Mouse (Mus musculus) liver, embryonic 15.5 days (tissue): Measurements from ENCODE around the gene Vmn1r55. TPM values are rescaled to one million over a fixed set of nuclear protein-coding genes. Genes with fewer than 3 reads are reported as not detected.
"Not testable (repeated sequence)": the region's sequence is repeated elsewhere in the genome, so short reads cannot be mapped to it uniquely, and the experiment has no call there.

ENCODE experiments used
- ATAC-seq: fragments of 200-750 bp; cut with Nextera tagmentation; 2 replicates; pipeline ENCODE4 v1.8.0; 2017; ENCODE audit warnings: moderate number of reproducible peaks, mild to moderate bottlenecking, moderate library complexity; ENCODE audit not compliant: insufficient read depth
- H3K27ac ChIP-seq: fragments of 300-500 bp; sonication (generic); replicated peaks from 2 replicates; pipeline ENCODE4 v1.5.1; 2015; ENCODE audit warnings: mild to moderate bottlenecking, inconsistent platforms
- H3K27me3 ChIP-seq: fragments of 300-500 bp; sonication (generic); 2 replicates; pipeline ENCODE4 v1.6.1; 2015; ENCODE audit warnings: mild to moderate bottlenecking, inconsistent platforms
- H3K36me3 ChIP-seq: fragments of 300-500 bp; sonication (generic); replicated peaks from 2 replicates; pipeline ENCODE4 v1.6.1; 2015; ENCODE audit warnings: moderate library complexity, mild to moderate bottlenecking, inconsistent platforms
- H3K4me1 ChIP-seq: fragments of 300-500 bp; sonication (generic); replicated peaks from 2 replicates; pipeline ENCODE4 v1.6.1; 2015; ENCODE audit warnings: inconsistent platforms
- H3K4me2 ChIP-seq: fragments of 300-500 bp; sonication (generic); 2 replicates; pipeline ENCODE4 v1.6.1; 2015; ENCODE audit warnings: moderate library complexity, mild to moderate bottlenecking, inconsistent platforms
- H3K4me3 ChIP-seq: fragments of 300-500 bp; sonication (generic); replicated peaks from 2 replicates; pipeline ENCODE4 v1.5.1; 2015; ENCODE audit warnings: mild to moderate bottlenecking, inconsistent platforms
- H3K9ac ChIP-seq: fragments of 300-500 bp; sonication (generic); 2 replicates; pipeline ENCODE4 v1.6.1; 2015; ENCODE audit warnings: moderate library complexity, mild to moderate bottlenecking, inconsistent platforms
- H3K9me3 ChIP-seq: fragments of 300-500 bp; sonication (generic); replicated peaks from 2 replicates; pipeline ENCODE4 v1.6.1; 2016; ENCODE audit warnings: inconsistent platforms
- WGBS: fragments of 180-500 bp; shearing (Covaris S2); methylation state at CpG from one replicate; pipeline ENCODE4 v1.1.7; 2015; ENCODE audit warnings: mixed read lengths; ENCODE audit not compliant: insufficient replicate concordance; 5-methylcytosine and 5-hydroxymethylcytosine counted together
- microRNA-seq: library from miRNA; unstranded; fragments of <30 nt; microRNA quantifications from one replicate; pipeline ENCODE4, GENCODE M21; 2016
- polyA plus RNA-seq: library from polyadenylated mRNA; unstranded; fragments of >200 nt; fragmentation: Nextera tagmentation; extraction: Ambion mirVana; gene quantifications from 2 replicates; pipeline ENCODE4 v1.2.1, GENCODE M21; 2015

Vmn1r55 gene
- polyA plus RNA-seq, 1 experiment from 2014 or later = not detected

DNA sequence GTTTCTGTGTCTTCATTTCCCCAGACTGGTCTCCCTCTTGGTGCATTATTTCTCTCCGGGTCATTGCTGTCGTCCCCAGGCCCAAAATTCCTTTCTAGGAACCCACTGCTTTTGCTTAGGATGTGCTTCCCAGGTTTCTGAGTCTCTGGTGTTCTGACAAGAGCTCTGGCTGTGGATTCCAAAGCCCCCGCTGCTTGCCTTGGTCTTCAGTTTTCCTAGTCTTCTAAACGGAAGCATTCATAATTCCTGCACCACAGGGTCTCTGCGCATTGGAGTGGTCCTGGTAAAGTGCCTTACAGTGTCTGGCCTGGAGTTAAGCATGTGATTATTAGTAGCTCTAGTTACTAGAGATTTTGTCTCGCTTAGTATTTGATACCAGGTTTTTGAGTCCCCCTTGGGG is 68.7 kb downstream of the Vmn1r55 start:
- Histone ChIP-seq H3K27ac (peak overlapping the region; percentile 93), H3K9me3 (no peaks in the 10 kb centered on the region), H3K4me2 (peak overlapping the region; percentile 86), H3K4me3 (peak overlapping the region; percentile 95), H3K27me3 (no peaks in the 10 kb centered on the region), H3K4me1 (peaks cover 79% of the 10 kb centered on the region), H3K9ac (peak overlapping the region; percentile 98), H3K36me3 (peaks cover 71% of the 10 kb centered on the region)
- 5% methylated on average over 6 of the region's 6 CpGs for WGBS
- no peak for ATAC-seq

DNA sequence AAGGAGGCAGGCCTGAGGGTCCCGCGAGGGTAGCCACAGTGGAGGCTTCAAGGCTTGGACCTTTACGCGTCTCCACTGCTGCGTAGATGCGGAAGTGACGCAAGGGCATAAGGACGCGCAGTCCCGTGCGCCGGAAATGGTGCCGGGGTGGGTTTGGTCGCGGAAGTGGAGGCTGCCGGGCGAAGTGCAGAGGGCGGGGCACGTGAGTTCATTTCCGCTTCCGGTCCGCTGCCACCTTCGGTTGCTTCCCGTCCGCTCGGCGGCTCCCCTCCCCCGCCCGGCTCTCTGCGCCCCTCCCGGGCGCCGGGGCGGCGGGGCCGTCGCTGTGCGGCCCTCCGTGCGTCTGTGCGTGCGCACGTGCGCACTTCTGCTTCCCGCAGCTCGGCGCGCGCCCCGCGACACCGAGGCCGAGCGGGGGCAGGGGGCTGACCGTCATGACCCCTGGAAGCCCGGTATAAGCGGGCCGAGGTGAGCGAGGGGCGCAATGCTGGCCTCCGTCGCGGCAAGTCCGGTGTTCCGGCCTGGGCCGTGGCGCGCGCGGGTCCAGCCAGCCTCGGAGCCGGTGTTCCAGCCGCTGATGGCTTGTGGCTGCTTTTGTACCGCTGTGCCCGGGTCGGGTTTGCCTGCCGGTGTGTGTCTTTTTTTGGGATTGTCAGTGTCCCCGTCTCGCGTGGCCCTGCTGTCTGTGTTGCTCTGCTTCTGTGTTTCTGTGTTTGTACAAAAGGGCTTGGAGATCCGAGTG is 69.3 kb downstream of the Vmn1r55 start, which contains the start of gene Epn1:
Epn1 (plus strand) TSS at position 226 of the 742 bp plus-strand sequence.
- Histone ChIP-seq H3K9ac (peak within 1 kb of the TSS; percentile 98), H3K4me1 (peaks cover 78% of the 10 kb centered on the region), H3K36me3 (peaks cover 70% of the 10 kb centered on the region), H3K4me3 (peak within 1 kb of the TSS; percentile 95), H3K27ac (peak within 1 kb of the TSS; percentile 93), H3K9me3 (no peaks in the 10 kb centered on the region), H3K27me3 (no peaks in the 10 kb centered on the region), H3K4me2 (peak within 1 kb of the TSS; percentile 86)
- ATAC-seq = peak; percentile 86
- under 1% methylated on average over 81 of the region's 81 CpGs for WGBS

DNA sequence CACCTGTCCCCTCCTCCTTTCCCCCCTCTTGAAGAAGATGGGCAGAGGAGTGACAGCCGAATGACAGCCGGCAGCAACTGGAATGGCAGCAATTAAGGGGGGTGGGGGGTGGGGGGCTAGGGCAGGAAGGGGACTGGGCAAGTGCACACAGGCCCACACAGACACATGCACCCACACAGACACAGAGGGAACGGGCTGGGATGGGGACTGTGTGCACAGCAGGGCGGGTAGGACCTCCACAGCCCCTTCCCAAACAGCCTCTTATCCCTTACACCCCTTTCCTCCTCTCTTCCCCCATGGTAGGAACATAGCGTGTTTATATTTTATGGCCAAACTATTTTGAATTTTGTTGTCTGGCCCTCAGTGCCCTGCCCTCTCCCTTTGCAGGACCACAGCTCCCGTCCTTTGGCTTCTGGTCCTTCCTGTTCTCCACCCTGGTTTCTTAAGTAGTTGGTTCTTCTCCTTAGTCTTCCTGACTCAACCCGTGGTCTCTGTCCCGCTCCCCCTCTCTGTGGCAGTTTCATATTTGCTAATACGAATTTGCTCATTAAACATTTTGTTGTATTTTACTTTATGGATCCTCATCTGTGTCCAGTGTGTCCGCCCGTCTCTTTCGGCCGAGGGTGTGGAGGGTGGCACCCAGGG is 70.0 kb downstream of the Vmn1r55 start:
- ATAC-seq = not testable (repeated sequence)

More for the DNA sequence above, 70.0 kb downstream of the Vmn1r55 start:
- peak overlapping the region; percentile 86 for H3K4me2 ChIP-seq
- peaks cover 78% of the 10 kb centered on the region for H3K4me1 ChIP-seq
- H3K27ac ChIP-seq = peak overlapping the region; percentile 93
- WGBS = 39% methylated on average over 11 of the region's 13 CpGs
- H3K9ac ChIP-seq, H3K9me3 ChIP-seq, H3K27me3 ChIP-seq: not testable (repeated sequence)
- peak overlapping the region; percentile 95 for H3K4me3 ChIP-seq
- peaks cover 70% of the 10 kb centered on the region for H3K36me3 ChIP-seq

Small RNA genes lying within 50 kb of the gene (microRNA-seq; reads per million reads assigned to microRNA genes)
- gene Gm26217 = not detected

Other genes starting within 250 kb of the Vmn1r55 start
- not detected in 2 replicates for gene Gm36210, start 243.2 kb downstream of the Vmn1r55 start, polyA plus RNA-seq
- gene Zfp628, start 234.5 kb downstream of the Vmn1r55 start, polyA plus RNA-seq = 1.7 TPM in 2 replicates
- 0.23 and 0.45 TPM in 2 replicates for gene Nat14, start 227.6 kb downstream of the Vmn1r55 start, polyA plus RNA-seq
- gene Ssc5d, start 223.9 kb downstream of the Vmn1r55 start, polyA plus RNA-seq = 0.15 TPM in 2 replicates
- 0.07 TPM in 1 of 2 replicates, not detected in the other for gene Sbk2, start 185.3 kb downstream of the Vmn1r55 start, polyA plus RNA-seq
- gene Sbk3, start 178.5 kb downstream of the Vmn1r55 start, polyA plus RNA-seq = not detected in 2 replicates
- gene Zfp579, start 153.5 kb downstream of the Vmn1r55 start, polyA plus RNA-seq = 3.3 and 4.6 TPM in 2 replicates
- 9.3 and 10.0 TPM in 2 replicates for gene Zfp524, start 135.3 kb downstream of the Vmn1r55 start, polyA plus RNA-seq
- 15.6 and 17.9 TPM in 2 replicates for gene Fiz1, start 135.0 kb downstream of the Vmn1r55 start, polyA plus RNA-seq
- 0.53 and 1.2 TPM in 2 replicates for gene Gm44973, start 134.2 kb downstream of the Vmn1r55 start, polyA plus RNA-seq
- 1.3 and 1.5 TPM in 2 replicates for gene Zfp865, start 129.3 kb downstream of the Vmn1r55 start, polyA plus RNA-seq
- gene Ccdc106, start 129.1 kb downstream of the Vmn1r55 start, polyA plus RNA-seq = 0.28 and 0.40 TPM in 2 replicates
- not detected in 2 replicates for gene 4632433K11Rik, start 115.6 kb downstream of the Vmn1r55 start, polyA plus RNA-seq
- 1.2 and 1.4 TPM in 2 replicates for gene Zfp784, start 111.2 kb downstream of the Vmn1r55 start, polyA plus RNA-seq
- gene Zfp580, start 98.1 kb downstream of the Vmn1r55 start, polyA plus RNA-seq = 1.7 and 2.0 TPM in 2 replicates
- 59.4 and 60.8 TPM in 2 replicates for gene U2af2, start 87.5 kb downstream of the Vmn1r55 start, polyA plus RNA-seq
- 49.2 and 54.5 TPM in 2 replicates for gene Epn1, start 69.4 kb downstream of the Vmn1r55 start, polyA plus RNA-seq
- gene Rfpl4, start 32.7 kb downstream of the Vmn1r55 start, polyA plus RNA-seq = not detected in 2 replicates
- 0.18 and 0.21 TPM in 2 replicates for gene Rasl2-9, start 23.7 kb downstream of the Vmn1r55 start, polyA plus RNA-seq
- not detected in 2 replicates for gene Vmn1r56, start 47.1 kb upstream of the Vmn1r55 start, polyA plus RNA-seq
- not detected in 2 replicates for gene Vmn1r57, start 68.8 kb upstream of the Vmn1r55 start, polyA plus RNA-seq
- gene Gm5065, start 200.9 kb upstream of the Vmn1r55 start, polyA plus RNA-seq = not detected in 2 replicates
- gene Nlrp2, start 201.4 kb upstream of the Vmn1r55 start, polyA plus RNA-seq = not detected in 2 replicates